Mouse (Mus musculus) cortical plate, adult 2 months (tissue): ENCODE data around the gene Ltb4r2.

Experiments used
- CTCF ChIP-seq: fragments of 200-500 bp; IDR thresholded peaks from 2 replicates; pipeline ENCODE4 v1.5.1; 2011; ENCODE audit warnings: mild to moderate bottlenecking, control low read depth, low read length; ENCODE audit not compliant: insufficient read depth; ENCODE audit errors: extremely low read depth
- POLR2A ChIP-seq: fragments of 200-500 bp; IDR thresholded peaks from 2 replicates; pipeline ENCODE4 v1.6.1; 2011; ENCODE audit warnings: mild to moderate bottlenecking, low read length, control low read depth; ENCODE audit not compliant: insufficient read depth; ENCODE audit errors: extremely low read depth

GRCm38 (mm10) chr14:55780736-55781135, 19.5 kb downstream of the Ltb4r2 start:
- TF ChIP-seq POLR2A = no peak
- no peak for TF ChIP-seq CTCF
